Mouse (Mus musculus): ENCODE results near the gene Tpbgl.

Gene Tpbgl

GRCm38 (mm10) chr7:99626376-99627270, at the start of gene Tpbgl:
Tpbgl (minus strand) TSS chr7:99627103.
- in situ Hi-C loops (cut with MboI, MseI): no loop called here

GRCm38 (mm10) chr7:99674890-99675289, 48.0 kb upstream of the Tpbgl start:
- in situ Hi-C loops (cut with MboI, MseI): loop anchor here (25.0 kb wide), 1 partner anchor 787 kb away; the partner anchor contains the start of gene Ucp3

GRCm38 (mm10) chr7:99674209-99674608, 47.3 kb upstream of the Tpbgl start:
- in situ Hi-C loops (cut with MboI, MseI): loop anchor here (25.0 kb wide), 1 partner anchor 788 kb away; the partner anchor contains the start of gene Ucp3

GRCm38 (mm10) chr7:99673188-99673587, 46.3 kb upstream of the Tpbgl start:
- in situ Hi-C loops (cut with MboI, MseI): loop anchor here (25.0 kb wide), 1 partner anchor 789 kb away; the partner anchor contains the start of gene Ucp3

- in situ Hi-C loops (cut with MboI, MseI): loop anchor here (25.0 kb wide), 1 partner anchor 791 kb away; the partner anchor contains the start of gene Ucp3
Measured at GRCm38 (mm10) chr7:99671544-99672435, 44.9 kb upstream of the Tpbgl start.

GRCm38 (mm10) chr7:99670915-99671314, 44.0 kb upstream of the Tpbgl start:
- in situ Hi-C loops (cut with MboI, MseI): loop anchor here (25.0 kb wide), 1 partner anchor 791 kb away; the partner anchor contains the start of gene Ucp3

- in situ Hi-C loops (cut with MboI, MseI): loop anchor here (25.0 kb wide), 1 partner anchor 793 kb away; the partner anchor contains the start of gene Ucp3
Measured at GRCm38 (mm10) chr7:99668802-99669201, 41.9 kb upstream of the Tpbgl start.

GRCm38 (mm10) chr7:99667096-99667495, 40.2 kb upstream of the Tpbgl start:
- in situ Hi-C loops (cut with MboI, MseI): loop anchor here (25.0 kb wide), 1 partner anchor 795 kb away; the partner anchor contains the start of gene Ucp3

GRCm38 (mm10) chr7:99665731-99666452, 39.0 kb upstream of the Tpbgl start:
- in situ Hi-C loops (cut with MboI, MseI): loop anchor here (25.0 kb wide), 1 partner anchor 796 kb away; the partner anchor contains the start of gene Ucp3

- in situ Hi-C loops (cut with MboI, MseI): loop anchor here (5.0 to 25.0 kb wide), 2 partner anchors 132 to 797 kb away; partner anchors contain the start of gene Ucp3
Measured at GRCm38 (mm10) chr7:99664571-99665485, 37.9 kb upstream of the Tpbgl start.

GRCm38 (mm10) chr7:99663507-99664220, 36.8 kb upstream of the Tpbgl start:
- in situ Hi-C loops (cut with MboI, MseI): loop anchor here (5.0 to 25.0 kb wide), 2 partner anchors 134 to 799 kb away; partner anchors contain the start of gene Ucp3

- in situ Hi-C loops (cut with MboI, MseI): loop anchor here (5.0 to 25.0 kb wide), 2 partner anchors 135 to 800 kb away; partner anchors contain the start of gene Ucp3
Measured at GRCm38 (mm10) chr7:99662311-99662710, 35.4 kb upstream of the Tpbgl start.

- in situ Hi-C loops (cut with MboI, MseI): loop anchor here (5.0 to 25.0 kb wide), 2 partner anchors 136 to 801 kb away; partner anchors contain the start of gene Ucp3
Measured at GRCm38 (mm10) chr7:99661571-99662230, 34.8 kb upstream of the Tpbgl start.

GRCm38 (mm10) chr7:99661071-99661470, 34.2 kb upstream of the Tpbgl start:
- in situ Hi-C loops (cut with MboI, MseI): loop anchor here (5.0 to 25.0 kb wide), 2 partner anchors 136 to 801 kb away; partner anchors contain the start of gene Ucp3

- in situ Hi-C loops (cut with MboI, MseI): loop anchor here (5.0 to 25.0 kb wide), 2 partner anchors 138 to 803 kb away; partner anchors contain the start of gene Ucp3
Measured at GRCm38 (mm10) chr7:99659379-99660029, 32.6 kb upstream of the Tpbgl start.

GRCm38 (mm10) chr7:99654244-99654643, 27.3 kb upstream of the Tpbgl start:
- in situ Hi-C loops (cut with MboI, MseI): loop anchor here (25.0 kb wide), 1 partner anchor 808 kb away; the partner anchor contains the start of gene Ucp3

GRCm38 (mm10) chr7:99649585-99649984, 22.7 kb upstream of the Tpbgl start:
- in situ Hi-C loops (cut with MboI, MseI): no loop called here

Measured in T-helper 1 cell (primary cell).